Mouse (Mus musculus) embryonic fibroblast, embryonic 13.5 days (primary cell): ENCODE results near the gene Aldh1a1. TPM values are rescaled to one million over a fixed set of nuclear protein-coding genes. Genes with fewer than 3 reads are reported as not detected.
"Not testable (repeated sequence)": the region's sequence is repeated elsewhere in the genome, so short reads cannot be mapped to it uniquely, and the experiment has no call there.

Source experiments
- H3K27ac ChIP-seq: 2 replicates; pipeline ENCODE4 v1.5.1; 2012; ENCODE audit warnings: low read length, control low read depth, inconsistent platforms; ENCODE audit not compliant: insufficient read depth
- H3K4me1 ChIP-seq: 2 replicates; pipeline ENCODE4 v1.6.1; 2011; ENCODE audit warnings: low read length; ENCODE audit not compliant: control insufficient read depth, insufficient read depth
- H3K4me3 ChIP-seq: 2 replicates; pipeline ENCODE4 v1.5.1; 2011; ENCODE audit warnings: mild to moderate bottlenecking, control low read depth, low read length; ENCODE audit not compliant: insufficient read depth
- CTCF ChIP-seq: IDR thresholded peaks from 2 replicates; pipeline ENCODE4 v1.5.1; 2011; ENCODE audit warnings: mild to moderate bottlenecking, control low read depth, low read length, moderate library complexity, borderline replicate concordance; ENCODE audit not compliant: insufficient read depth
- POLR2A ChIP-seq: IDR thresholded peaks from 2 replicates; pipeline ENCODE4 v1.6.1; 2011; ENCODE audit warnings: low read depth, mild to moderate bottlenecking, control low read depth, low read length, moderate library complexity
- polyA plus RNA-seq: library from polyadenylated mRNA; stranded (reverse); fragments of >200 nt; gene quantifications from 2 replicates; pipeline ENCODE4 v1.2.4, GENCODE M21; 2011; ENCODE audit warnings: low read depth; ENCODE audit not compliant: missing spikeins, insufficient read length

Gene Aldh1a1
- polyA plus RNA-seq, 1 experiment = 3.0 TPM

GRCm38 (mm10) chr19:20644346-20644745 lies 151.8 kb downstream of the Aldh1a1 start:
- TF ChIP-seq POLR2A (no peak), CTCF (no peak)
- Histone ChIP-seq H3K4me1 (no peaks in the 10 kb centered on the region), H3K4me3 (no peak overlapping the region), H3K27ac (no peak overlapping the region)

DNA sequence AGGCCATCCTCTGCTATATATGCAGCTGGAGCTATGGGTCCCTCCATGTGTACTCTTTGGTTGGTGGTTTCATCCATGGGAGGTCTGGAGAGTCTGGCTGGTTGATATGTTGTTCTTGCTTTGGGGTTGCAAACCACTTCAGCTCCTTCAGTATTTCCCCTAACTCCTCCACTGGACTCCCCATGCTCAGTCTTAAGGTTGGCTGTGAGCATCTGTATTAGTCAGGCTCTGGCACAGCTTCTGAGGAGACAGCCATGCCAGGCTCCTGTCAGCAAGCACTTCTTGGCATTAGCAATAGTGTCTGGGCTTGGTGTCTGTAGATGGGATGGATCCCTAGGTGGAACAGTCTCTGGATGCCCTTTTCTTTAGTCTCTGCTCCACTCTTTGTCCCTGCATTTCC lies 155.0 kb downstream of the Aldh1a1 start:
- H3K27ac ChIP-seq, H3K4me1 ChIP-seq, H3K4me3 ChIP-seq: not testable (repeated sequence)

DNA sequence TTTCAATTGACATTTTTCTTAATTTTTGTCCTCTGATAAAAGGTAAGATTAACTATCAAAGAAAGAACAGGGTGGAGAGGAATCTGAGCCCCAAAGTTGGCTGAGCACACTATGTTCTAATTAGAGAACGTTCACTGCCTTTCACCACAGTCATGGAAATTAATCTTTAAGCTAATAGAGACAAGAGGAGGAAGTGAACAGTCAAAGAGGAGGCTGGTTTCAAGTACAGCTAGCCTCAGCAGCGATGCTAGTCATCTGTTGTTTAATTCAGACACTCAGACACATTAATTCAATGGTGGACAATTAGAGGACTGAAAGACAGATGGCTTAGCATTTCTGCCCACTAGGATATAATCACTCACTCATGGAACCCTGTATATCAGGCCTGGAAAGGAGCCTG lies 157.5 kb downstream of the Aldh1a1 start:
- no peak for TF ChIP-seq CTCF
- TF ChIP-seq POLR2A = no peak
- Histone ChIP-seq H3K27ac (no peak overlapping the region), H3K4me1 (no peaks in the 10 kb centered on the region), H3K4me3 (no peak overlapping the region)

GRCm38 (mm10) chr19:20653082-20653676 lies 160.7 kb downstream of the Aldh1a1 start:
- Histone ChIP-seq H3K4me1 (no peaks in the 10 kb centered on the region), H3K4me3 (no peak overlapping the region), H3K27ac (no peak overlapping the region)
- TF ChIP-seq CTCF (no peak), POLR2A (no peak)

DNA sequence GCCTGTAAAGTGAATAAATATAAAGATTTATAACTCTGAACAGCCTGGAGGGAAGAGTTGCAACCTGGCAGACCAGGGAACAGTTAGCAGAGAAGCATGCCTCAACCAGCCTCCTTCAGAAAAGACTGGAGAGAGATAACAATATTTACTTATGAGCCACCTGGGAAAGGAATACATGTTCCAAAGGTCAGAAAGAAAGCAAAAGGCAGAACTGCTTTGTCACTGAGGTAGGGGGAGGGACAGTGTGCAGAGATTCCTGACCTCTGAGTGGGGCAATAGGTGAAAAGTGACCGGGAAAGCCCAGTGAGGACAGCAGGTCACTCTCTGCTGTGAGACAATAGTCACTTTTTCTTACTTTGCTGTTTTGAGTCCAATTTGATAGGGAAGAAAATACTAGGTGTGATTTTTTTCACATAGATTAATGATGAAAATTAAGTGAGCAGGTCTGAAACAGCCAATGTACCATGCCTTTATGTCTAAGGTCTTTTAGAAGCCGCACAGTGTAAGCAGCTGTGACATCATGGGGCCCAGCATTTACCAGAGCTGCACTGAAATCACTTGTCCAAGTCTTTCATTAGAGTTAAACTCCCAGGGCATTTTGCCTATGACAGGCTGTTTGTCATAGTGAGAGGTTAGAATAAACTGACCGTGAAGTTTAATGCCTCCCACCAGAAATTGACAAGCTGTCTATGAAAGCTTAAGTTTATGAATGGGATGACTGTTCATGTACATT lies 161.8 kb downstream of the Aldh1a1 start:
- TF ChIP-seq POLR2A (no peak), CTCF (no peak)

GRCm38 (mm10) chr19:20677697-20678355 lies 185.3 kb downstream of the Aldh1a1 start:
- Histone ChIP-seq H3K27ac (no peak overlapping the region), H3K4me3 (no peak overlapping the region), H3K4me1 (no peaks in the 10 kb centered on the region)
- TF ChIP-seq CTCF (no peak), POLR2A (no peak)

More for the DNA sequence above, 161.8 kb downstream of the Aldh1a1 start:
- no peak overlapping the region for H3K4me3 ChIP-seq
- H3K27ac ChIP-seq = no peak overlapping the region
- no peaks in the 10 kb centered on the region for H3K4me1 ChIP-seq

Other genes starting within 250 kb of the Aldh1a1 start
- gene Anxa1, start 101.8 kb upstream of the Aldh1a1 start, polyA plus RNA-seq = 2,091 and 2,241 TPM in 2 replicates
- gene Aldh1a7, start 234.8 kb downstream of the Aldh1a1 start, polyA plus RNA-seq = 0.60 and 0.68 TPM in 2 replicates